Mouse (Mus musculus) left cerebral cortex, adult 8-10 months (tissue): ENCODE results near the gene Gm12845. TPM values are rescaled to one million over a fixed set of nuclear protein-coding genes. Genes with fewer than 3 reads are reported as not detected.

ENCODE experiments used
- total RNA-seq, 4 experiments: library from RNA; stranded (reverse); gene quantifications; 2 replicates each; pipeline ENCODE4 v1.2.4; 2022

The Gm12845 gene
- total RNA-seq, 4 experiments from 2014 or later, result not detected

Other genes with a start within 250 kb of the Gm12845 start
- 100 to 1,000 TPM; 202 to 206 (median 204) TPM for gene Rnf220, start 227.4 kb upstream of the Gm12845 start, total RNA-seq
- gene Eri3, start 174.0 kb upstream of the Gm12845 start, total RNA-seq, result 100 to 1,000 TPM; 212 to 232 (median 224) TPM
- gene Dmap1, start 42.1 kb upstream of the Gm12845 start, total RNA-seq, result 10 to 100 TPM; 39.4 to 44.3 (median 41.7) TPM
- not detected for gene Klf17, start 41.2 kb downstream of the Gm12845 start, total RNA-seq
- gene Slc6a9, start 110.1 kb downstream of the Gm12845 start, total RNA-seq, result 10 to 100 TPM; 56.1 to 61.2 (median 58.5) TPM
- under 1 TPM; 0.33 to 0.94 (median 0.67) TPM for gene Ccdc24, start 148.1 kb downstream of the Gm12845 start, total RNA-seq
- 10 to 100 TPM; 73.0 to 85.0 (median 79.7) TPM for gene B4galt2, start 159.1 kb downstream of the Gm12845 start, total RNA-seq
- gene Atp6v0b, start 162.9 kb downstream of the Gm12845 start, total RNA-seq, result 100 to 1,000 TPM; 386 to 441 (median 416) TPM
- 10 to 100 TPM in 2 of 4 experiments, 1 to 10 TPM in 2; 9.5 to 12.0 (median 10.7) TPM for gene Dph2, start 167.6 kb downstream of the Gm12845 start, total RNA-seq
- gene Ipo13, start 190.6 kb downstream of the Gm12845 start, total RNA-seq, result 100 to 1,000 TPM; 122 to 133 (median 124) TPM
- gene Artn, start 205.4 kb downstream of the Gm12845 start, total RNA-seq, result 1 to 10 TPM; 2.1 to 3.4 (median 2.4) TPM